Mouse (Mus musculus) kidney, postnatal 36 days (tissue): ENCODE data around the gene Nceh1.

Source experiments
- DNase-seq, 2 experiments: peaks; one replicate each; pipeline ENCODE4 v3.0.0; 2021 to 2022; ENCODE audit warnings: mixed read lengths in 2 of 2

Nceh1 gene

DNA sequence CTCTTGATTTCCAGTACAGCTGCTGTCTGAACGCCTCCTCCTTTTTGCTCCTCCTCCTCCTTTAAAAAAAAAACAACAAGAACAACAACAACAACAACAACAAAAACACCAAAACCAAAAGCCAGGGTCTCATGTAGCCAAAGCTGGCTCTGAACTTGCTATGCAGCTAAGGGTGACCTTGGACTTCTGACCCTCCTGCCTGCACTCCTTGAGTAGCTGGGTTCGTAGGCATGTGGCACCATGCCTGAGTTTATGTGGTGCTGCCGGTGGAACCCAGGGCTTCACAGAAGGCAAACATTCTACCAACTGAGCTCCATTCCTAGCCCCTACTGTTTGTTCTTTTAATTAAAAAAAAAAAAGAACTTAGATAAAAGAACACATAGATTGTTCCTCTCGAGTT, 50.6 kb downstream of the Nceh1 start:
- DNase-seq, result peak; percentile 50 to 57

DNA sequence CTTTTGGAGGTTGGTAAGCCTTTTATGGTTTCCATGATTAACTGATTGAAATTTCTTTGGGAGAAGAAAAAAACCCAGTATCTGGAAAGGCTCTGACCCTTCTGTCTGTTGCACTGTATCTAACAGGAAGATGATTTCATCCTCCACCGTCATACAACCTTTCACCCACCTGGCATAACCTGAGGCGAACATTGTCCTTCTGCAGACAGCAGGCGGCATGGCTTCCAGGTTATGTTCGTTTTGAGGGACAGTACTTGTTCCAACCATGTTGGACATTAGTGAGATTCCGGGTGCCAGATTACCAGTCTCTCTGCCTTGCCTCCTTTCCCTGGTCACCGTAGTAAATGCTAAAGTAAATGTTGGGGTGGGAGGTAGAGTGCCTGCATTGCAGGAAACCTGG, 51.1 kb downstream of the Nceh1 start:
- DNase-seq, result peak; percentile 78 to 83

DNA sequence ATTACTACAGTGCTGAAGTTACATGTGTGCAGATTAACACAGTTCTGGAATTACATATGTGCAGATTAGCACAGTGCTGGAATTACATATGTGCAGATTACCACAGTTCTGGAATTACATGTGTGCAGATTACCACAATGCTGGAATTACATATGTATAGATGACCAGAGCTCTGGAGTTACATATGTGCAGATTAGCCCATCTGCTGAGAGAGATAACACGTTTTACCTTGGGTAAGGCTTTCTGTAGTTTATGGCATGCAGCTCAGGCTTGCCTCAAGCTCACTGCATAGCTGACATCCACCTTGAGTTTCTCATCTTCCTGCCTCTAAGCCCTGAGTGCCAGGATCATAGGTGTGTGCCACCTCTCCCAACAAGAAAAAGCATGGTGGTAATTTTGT, 52.2 kb downstream of the Nceh1 start:
- DNase-seq, result no peak

DNA sequence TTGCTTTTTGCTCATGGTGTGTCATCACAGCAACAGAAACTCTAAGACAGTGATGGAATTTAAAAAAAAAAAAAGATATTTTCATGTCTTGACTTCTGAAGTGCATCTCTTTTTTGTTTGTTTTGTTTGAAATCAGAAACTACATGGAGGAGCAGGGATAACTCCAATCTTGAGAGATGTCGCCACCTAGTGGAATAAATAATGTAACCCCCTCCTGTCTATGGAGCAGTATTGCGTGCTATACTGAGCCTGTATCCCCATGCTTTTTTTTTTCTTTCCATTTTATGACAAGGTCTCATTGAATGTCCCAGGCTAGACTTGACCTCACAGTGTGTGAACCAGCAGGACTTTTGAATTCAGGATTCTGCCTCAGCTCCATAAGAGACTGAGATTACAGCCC, 54.5 kb downstream of the Nceh1 start:
- DNase-seq, result peak; percentile 61 to 66

DNA sequence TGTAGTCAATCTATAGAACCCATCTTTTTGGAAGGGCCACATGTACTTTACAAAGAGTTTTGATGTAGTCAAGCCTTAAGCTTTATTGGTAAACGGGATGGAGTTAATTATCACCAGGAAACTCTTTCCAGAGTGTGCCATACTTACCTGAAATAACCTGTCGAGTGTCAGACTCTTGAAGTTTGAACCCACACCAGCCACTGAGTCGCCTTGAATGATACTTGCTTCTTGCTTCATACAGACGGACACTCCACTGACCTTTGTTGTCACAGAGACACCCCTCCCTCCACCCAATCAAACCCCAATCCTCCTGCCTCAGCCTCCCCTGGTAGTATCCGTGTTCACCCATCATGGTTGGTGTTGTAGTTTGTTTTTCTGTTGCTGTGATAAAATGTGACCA, 55.8 kb downstream of the Nceh1 start:
- DNase-seq, result peak; percentile 31 to 58

DNA sequence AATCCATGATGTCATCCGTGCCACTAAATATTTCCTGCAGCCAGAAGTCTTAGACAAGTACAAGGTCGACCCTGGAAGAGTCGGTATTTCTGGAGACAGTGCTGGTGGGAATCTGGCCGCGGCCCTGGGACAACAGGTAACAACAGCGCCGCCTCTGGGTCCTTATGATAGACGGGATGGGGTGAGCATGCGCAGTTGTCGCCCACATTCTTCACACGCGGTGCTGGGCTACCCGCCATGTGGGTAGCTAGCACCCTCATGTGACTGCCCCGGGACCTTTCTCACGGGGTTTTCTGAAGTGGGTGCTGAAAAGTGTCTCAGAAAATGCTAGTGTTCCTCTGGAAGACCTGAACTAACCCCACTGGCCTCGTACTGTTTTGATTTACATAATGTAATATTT, 56.8 kb downstream of the Nceh1 start:
- DNase-seq, result no peak

DNA sequence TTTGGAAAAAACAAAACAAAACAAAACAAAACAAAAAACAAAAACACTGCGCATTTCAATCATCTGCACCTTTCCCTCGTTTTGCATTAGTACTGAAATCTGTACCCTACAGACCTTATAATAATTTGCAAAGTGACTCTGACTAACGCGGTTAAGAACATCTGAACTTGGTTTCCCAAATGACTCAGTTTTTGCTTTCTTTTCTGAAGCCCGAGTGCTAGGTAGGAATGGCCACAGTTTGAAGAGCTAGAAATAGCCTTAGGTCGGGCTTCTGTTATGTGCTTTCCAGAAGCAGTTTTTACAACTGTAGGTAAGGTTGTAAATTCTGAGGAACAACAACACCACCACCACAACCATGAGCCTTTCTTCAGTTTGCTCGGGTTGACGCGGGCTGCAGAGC, 59.1 kb downstream of the Nceh1 start:
- no peak for DNase-seq

DNA sequence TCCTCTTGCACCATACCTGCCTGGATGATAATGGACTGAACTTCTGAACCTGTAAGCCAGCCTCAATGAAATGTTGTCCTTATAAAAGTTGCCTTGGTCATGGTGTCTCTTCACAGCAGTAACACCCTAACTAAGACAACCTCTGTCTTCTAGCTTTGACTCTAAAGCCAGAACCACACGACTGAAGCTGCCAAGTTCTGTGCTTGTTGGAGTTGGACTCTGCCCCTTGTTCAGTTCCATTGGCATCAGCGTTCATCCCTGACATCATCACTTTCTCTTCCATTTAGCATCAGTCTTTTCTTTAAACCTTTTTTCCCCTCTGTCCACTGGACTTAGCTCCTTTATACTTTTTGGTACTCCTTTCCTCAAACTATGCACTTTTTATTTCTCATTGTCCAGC, 63.4 kb downstream of the Nceh1 start:
- DNase-seq, result peak; percentile 64 to 79

DNA sequence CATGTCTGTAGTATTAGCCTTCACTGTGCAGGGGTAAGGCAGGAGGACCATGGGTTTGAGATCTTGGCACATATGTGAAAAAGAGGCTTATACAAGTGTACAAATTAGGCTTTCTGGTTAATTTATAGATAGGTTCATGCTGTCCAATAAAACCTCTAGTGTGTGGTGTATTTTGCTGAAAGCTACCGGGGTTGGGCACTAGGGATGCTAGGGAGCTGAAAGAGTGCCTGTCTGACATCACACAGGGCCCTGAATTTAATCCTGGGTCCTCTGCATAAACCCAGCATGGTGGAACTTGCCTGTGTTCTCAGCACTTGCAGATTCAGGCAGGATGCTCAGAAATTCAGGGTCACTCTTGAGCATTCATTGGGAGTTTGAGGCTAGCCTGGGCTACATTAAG, 65.0 kb downstream of the Nceh1 start:
- no peak for DNase-seq

DNA sequence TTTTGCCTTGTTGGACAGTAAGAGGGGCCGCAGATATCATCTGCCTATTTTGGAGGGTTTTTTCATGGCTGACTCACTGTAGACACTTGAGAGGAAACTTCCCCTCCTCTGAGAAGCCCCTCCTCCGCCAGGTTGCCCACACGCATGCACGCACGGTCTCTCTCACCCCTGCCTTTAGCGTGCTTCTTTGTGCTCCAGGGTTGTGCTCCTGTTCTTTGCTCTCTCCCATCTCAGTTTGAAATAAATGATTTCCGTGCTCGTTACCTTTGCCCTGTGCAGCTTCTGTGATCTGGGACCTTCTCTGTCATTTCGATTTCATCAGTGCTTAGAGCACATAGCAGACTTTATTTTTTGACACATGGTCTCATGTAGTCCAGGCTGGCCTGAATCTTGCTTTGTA, 66.3 kb downstream of the Nceh1 start:
- peak in 1 of 2 experiments; percentile 32 for DNase-seq

DNA sequence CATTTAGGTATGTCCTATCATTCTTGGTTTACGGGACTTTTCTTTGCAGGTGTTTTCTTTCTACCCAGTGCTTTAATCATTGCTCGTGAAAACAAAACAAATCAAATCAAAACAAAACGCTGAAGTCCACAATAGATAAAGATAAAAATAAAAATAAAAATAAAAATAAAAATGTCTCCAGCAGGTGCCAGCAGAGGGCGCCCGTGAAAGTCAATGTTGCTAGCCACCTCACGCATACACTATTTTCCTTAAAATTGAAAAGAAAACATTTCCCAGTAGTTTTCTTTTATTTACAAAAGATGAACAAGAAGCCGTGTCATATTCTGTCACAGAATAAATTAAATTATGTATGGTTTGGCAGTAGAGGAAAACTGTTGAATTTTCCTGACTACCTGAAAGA, 68.2 kb downstream of the Nceh1 start:
- peak in 1 of 2 experiments; percentile 73 for DNase-seq

DNA sequence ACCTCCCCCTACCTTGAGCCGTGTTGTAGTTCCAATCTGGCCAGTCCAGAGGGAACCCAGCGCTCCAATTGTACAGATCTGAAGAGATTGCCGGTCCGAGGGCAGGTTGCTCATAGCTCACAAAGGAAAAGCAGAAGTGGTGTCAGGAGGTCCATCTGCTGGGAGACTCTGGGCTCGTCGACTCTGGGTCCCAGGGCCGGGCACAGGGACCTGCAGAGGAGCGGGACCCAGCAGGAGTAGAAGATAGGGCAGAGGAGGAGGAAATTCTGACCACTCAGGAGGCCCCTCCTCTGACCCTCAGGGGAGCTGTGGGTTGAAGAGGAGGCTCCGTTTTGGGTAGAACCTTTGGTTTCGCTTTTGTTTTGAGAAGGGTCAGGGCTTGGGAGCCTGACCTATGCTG, 75.7 kb downstream of the Nceh1 start:
- DNase-seq, result no peak

DNA sequence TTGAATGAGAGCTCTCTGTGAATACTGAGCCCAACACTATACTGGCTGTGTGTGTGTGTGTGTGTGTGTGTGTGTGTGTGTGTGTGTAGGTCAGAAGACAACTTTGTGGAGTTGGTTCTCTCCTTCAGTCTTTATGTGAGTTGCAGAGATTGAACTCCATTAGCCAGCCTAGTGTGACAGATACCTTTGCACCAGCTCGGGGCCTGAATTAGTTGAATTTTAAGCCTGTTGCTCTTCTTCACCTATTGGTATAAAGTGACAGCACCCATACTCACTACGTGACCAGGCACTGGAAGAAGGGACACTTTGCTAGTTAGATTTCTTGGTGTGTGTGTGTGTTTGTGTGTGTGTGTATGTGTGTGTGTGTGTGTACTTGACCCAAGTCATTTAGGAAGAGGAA, 77.6 kb downstream of the Nceh1 start:
- DNase-seq, result no peak

DNA sequence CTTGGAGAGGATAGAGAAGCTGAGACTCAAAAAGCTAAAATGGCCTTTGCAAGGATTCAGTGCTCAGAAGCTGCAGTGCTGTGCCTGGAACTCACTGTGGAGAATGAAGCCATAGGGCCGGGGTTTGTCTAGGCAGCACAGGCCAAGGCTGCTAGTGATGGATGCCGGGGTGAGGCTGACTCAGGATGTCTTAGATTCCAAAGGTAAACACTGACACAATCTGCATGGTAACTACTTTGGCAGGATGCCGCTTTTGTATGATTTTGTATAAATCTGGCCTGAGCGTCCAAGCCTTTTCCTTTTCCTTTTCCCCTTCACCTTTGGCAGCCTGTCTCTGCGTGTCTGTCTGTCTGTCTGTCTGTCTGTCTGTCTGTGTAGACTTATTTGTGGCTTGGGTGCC, 84.6 kb downstream of the Nceh1 start:
- peak; percentile 63 to 75 for DNase-seq

DNA sequence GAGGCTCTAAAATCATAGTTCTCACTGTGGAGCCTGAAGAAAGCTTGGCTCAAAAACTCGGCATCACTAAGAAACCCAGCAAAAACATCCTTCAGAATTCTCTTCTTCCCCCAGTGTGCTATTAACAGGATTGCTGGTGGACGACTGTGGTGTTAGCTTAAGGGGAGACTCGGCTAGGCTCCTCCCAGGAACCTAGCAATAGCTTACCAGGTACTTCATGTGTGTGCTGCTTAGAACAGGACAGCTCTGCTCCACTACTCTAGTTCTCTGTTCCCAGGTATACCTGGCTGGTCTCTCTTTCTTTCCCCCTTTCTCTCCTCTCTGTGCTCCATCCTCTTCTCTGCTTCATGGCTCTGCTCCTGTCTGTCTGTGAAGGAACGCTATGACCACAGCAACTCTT, 85.1 kb downstream of the Nceh1 start:
- DNase-seq, result no peak

DNA sequence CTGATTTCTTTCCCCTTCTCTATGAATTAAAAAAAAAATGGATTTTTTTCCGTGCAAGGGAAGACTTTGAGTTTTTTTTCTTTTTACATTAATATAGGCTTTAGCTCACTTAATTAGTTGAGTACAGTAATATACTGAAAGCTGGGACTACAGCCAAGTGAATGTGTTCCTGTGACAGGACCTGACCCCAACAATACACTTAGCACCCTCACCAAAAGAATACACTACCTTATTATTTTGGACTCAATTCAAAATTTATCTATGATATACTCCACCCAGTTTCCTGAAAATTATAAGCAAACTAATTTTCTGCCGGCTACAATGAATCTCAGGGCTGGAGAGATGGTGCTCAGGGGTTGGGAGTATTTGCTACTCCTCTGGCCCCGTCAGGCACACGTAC, 86.4 kb downstream of the Nceh1 start:
- no peak for DNase-seq

DNA sequence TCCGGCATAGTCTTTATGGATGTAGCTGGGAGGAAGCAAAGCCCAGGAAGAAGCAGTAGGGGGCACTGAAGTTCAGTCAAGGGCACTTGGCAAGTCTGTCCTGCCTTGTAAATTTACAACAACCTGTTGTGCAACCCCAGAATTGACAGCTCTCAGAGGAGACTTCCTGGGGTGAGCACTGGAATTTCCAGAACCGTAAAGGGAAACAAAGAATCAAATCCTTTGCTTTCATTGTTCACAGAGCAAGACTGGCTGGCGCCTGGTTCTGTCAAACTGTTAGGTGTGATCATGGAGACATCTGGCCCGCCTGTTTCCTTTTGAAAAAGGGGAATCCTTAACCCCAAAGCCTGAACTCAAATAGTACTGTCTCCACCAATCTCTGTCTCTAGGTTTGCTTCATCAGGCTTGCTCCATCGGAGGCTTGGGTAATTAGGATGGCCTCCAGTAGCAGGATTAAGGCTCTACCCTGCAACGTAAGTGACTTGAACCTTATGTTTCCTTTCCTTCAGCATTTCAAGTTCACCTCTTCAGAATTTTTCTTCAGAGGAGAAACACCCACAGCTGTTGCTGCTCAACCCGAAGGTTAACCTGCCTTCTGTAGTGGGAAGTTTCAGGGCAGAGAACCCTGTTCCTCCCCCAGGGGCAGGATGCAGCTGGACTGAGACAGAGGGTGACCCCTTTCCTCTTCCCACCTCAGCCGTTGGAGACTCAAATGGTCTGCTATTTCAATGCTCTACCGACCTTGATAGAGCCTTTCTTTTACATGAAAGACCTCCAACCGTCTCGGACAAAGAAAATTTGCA, 87.6 kb downstream of the Nceh1 start:
- peak; percentile 85 to 93 for DNase-seq

DNA sequence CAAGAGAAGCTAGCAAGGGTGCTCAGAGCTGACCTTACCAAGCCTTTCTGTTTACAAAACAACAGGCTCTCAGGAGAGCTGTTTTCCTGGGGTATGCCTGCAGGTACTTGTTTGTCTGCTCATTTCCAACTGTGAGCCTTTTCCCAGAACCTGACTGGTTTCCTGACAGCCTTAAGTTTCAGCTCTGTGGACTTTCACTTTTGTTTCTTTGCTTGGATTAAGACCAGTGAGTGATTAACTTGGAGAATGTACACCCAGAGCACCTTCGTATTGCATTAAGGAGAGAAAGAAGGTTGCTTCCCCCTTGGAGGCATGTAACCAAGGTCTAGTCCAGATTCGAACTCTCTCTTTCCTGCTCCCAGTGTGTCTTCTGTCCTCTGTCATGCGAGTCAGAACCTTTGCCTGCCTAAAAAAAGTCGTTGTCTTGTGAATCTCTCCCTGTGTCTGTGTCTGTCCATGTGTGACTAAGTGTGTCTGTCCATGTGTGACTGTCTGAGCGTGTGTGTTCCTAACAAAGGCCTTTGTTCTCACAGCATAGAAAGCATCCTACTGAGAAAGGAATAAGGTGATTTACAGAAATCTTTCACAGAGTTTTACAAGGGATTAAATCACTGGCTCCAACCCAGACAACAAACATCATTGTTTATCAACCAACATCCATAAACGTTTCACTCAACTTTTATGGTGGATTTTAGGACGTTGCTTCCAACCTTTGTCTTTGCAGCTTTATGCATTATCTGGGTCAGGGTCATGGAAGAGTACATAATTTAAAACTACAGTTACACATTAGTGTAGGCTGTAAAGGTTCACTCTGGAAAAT, 90.4 kb downstream of the Nceh1 start:
- peak; percentile 48 to 78 for DNase-seq

DNA sequence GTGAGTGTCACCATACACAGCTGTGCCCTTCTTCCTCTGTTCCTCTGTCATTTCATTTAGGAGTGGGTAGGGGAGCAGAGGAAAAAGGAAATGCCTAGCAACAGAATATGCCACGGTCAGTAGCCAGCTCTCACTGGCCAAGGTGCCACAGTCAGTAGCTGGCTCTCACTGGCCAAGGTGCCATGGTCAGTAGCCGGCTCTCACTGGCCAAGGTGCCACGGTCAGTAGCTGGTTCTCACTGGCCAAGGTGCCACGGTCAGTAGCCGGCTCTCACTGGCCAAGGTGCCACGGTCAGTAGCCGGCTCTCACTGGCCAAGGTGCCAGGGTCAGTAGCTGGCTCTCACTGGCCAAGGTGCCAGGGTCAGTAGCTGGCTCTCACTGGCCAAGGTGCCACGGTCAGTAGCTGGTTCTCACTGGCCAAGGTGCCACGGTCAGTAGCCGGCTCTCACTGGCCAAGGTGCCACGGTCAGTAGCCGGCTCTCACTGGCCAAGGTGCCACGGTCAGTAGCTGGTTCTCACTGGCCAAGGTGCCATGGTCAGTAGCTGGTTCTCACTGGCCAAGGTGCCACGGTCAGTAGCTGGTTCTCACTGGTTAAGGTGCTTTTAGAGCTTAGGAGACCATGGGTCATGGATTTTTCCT, 96.6 kb downstream of the Nceh1 start:
- peak; percentile 75 to 80 for DNase-seq

DNA sequence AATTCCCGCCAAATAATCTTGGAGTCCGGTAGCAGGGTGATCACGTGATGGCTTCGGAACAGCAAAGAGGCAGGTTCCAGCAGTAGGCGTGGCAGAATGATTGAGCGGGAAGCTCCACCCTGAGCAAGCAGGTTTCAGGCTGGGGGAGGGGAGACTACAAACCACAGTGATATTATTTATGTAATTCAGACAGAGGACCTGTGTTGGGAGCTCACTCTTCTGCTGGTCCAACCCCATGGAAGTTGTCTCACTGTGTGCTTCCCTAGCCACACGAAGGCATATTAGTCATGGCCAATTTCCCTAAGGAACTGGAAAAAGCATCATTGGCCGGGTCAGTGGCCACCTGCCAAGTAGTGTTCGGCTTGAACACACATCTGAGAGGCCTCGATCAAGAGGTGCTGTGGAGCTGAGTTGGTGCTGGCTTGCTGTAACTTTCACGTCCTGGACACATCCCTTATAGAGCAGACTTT, 97.5 kb downstream of the Nceh1 start:
- peak; percentile 89 to 92 for DNase-seq

DNA sequence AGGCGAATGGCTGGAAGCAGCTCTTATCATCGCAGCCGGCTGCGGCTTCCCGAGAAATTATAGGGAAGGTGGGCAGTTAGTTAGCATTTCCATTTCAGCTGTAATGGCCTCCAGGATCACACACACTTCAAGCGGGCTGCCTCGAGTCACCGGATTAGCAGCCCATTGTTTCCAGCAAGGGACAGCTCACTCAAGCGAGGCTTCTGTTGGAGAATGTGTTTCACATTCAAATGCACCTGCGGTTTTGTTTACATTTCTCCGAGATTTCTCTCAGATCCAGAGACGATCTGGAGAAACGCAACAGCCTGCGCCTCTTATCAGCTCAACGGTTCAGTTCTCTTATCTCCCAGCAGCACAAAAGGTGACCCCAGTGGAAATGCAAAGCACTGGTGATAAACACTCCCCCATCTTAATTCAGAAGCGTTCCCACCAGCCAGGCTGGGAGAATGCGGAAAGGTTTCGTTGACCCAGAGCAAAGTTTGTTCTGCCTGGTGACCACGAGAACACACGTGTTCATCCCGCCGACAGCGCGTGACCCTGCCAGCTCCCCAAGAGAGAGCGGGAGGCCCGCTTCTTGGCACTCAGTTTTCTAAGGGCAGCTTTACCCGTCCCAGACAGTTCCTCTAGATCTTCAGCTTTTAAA, 100.4 kb downstream of the Nceh1 start:
- DNase-seq, result peak; percentile 81 to 84

DNA sequence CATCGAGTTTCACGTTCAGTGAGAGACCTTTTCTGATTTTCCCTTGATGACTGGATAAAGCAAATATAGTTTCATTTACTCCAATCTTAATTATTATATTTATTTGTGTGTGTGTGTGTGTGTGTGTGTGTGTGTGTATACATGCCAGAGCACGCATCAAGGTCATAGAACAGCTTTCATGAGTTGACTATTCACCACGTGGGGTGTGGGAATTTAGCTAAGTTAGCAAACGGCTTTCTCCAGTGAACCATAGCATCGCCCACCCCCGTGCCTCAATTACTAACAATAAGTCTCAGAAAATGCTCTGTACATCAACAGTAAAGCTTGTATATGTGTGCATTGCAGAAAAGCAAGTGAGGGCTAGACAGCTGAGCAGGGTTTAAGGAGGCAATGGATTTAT, 101.0 kb downstream of the Nceh1 start:
- DNase-seq, result peak; percentile 38 to 49

DNA sequence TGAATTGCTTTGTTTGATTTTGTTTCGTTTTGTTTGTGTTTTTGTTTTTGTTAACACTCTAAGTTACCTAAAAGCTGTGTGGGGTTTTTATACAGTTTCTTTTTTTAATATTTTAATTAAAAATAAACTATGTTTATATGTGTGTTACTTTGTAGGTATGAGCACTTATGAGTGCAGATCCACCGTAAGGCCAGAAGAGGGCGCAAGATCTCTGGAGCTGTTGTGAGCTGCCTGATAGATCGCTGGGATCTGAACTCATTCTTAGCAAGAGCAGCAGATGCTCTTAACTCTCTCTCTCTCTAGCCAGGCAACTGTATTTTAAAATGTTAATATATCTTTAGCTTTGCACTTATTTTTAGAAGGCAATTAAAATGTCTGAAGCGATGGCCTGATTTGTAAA, 101.5 kb downstream of the Nceh1 start:
- peak in 1 of 2 experiments; percentile 68 for DNase-seq
